Mouse (Mus musculus): ENCODE measurements at regions not wholly inside any gene's neighbourhood (a gene's known extent, or its start where the extent isn't known, plus 50 kb on each side); places are given as distances from the start of the nearest gene placed in this dataset.

DNA sequence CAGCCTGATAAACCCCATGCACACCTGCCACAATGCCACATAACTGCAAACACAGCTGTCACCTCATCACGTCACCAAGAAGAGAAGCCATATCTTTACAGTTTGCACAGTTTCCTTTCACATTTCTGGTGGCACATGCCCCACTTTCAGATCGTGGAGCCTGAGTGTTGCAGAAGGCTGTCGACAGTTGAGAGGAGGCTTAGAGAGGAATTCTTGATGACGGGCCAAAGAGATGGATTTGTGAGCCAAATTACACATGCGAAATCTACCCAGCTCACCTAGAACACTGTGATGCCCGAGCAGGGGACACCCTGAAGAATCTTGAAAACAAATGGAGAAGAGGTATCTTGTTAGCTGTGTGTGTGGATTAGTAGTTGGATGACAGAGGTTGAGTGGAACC, 77.4 kb downstream of the Cmpk2 start:
- 60% methylated on average over 6 of the region's 6 CpGs for WGBS (ENCODE audit: insufficient replicate concordance)
- ATAC-seq (ENCODE audit: low read depth) = no peak

GRCm38 (mm10) chr12:26543463-26543862, 74.5 kb downstream of the Cmpk2 start:
- Histone ChIP-seq H3K27ac (no peak overlapping the region), H3K27me3 (no peaks in the 10 kb centered on the region), H3K36me3 (no peaks in the 10 kb centered on the region), H3K9ac (no peak overlapping the region), H3K4me2 (no peak overlapping the region), H3K4me3 (replicated peaks) (no peak overlapping the region), H3K9me3 (replicated peaks) (no peaks in the 10 kb centered on the region), H3K4me1 (replicated peaks) (no peaks in the 10 kb centered on the region)
- DNase-seq (no peak), ATAC-seq (ENCODE audit: low read depth) (no peak)
- 64% methylated on average over 1 of the region's 1 CpGs for WGBS (ENCODE audit: insufficient replicate concordance)

More for the DNA sequence above, 77.4 kb downstream of the Cmpk2 start:
- H3K4me1 ChIP-seq (replicated peaks) = no peaks in the 10 kb centered on the region
- no peak overlapping the region for H3K9ac ChIP-seq
- H3K27ac ChIP-seq = no peak overlapping the region
- no peaks in the 10 kb centered on the region for H3K36me3 ChIP-seq
- no peak overlapping the region for H3K4me2 ChIP-seq
- DNase-seq = no peak
- H3K9me3 ChIP-seq (replicated peaks) = no peaks in the 10 kb centered on the region
- H3K27me3 ChIP-seq = no peaks in the 10 kb centered on the region
- H3K4me3 ChIP-seq (replicated peaks) = no peak overlapping the region

DNA sequence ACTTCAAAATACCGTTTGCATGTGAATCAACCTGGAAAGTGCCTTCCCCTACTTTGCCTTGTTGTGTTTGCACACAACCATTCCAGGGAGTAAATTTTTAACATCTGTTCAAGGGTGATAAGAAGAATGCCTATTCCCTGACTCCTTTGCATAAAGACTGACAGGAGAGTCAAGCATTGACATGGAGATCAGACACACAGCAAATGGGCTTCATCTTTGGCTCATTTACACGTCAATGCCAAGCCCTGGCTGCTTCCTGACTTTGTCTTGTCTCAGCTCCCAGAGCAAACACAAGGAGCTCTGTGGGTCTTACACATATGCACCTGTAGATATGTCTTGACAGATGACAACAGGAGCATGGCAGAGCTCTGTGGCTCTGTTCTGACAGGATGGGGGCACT, 73.4 kb downstream of the Cmpk2 start:
- H3K4me3 ChIP-seq (replicated peaks) = no peak overlapping the region
- H3K4me2 ChIP-seq = no peak overlapping the region
- H3K36me3 ChIP-seq = no peaks in the 10 kb centered on the region
- H3K4me1 ChIP-seq (replicated peaks) = no peaks in the 10 kb centered on the region
- DNase-seq (no peak), ATAC-seq (ENCODE audit: low read depth) (no peak)
- H3K9me3 ChIP-seq (replicated peaks) = no peaks in the 10 kb centered on the region
- 39% methylated on average over 2 of the region's 2 CpGs for WGBS (ENCODE audit: insufficient replicate concordance)
- H3K27ac ChIP-seq = no peak overlapping the region
- H3K9ac ChIP-seq = no peak overlapping the region
- no peaks in the 10 kb centered on the region for H3K27me3 ChIP-seq

- Histone ChIP-seq H3K4me3 (replicated peaks) (no peak overlapping the region), H3K4me2 (no peak overlapping the region), H3K27me3 (no peaks in the 10 kb centered on the region), H3K9ac (no peak overlapping the region), H3K4me1 (replicated peaks) (no peaks in the 10 kb centered on the region), H3K9me3 (replicated peaks) (no peaks in the 10 kb centered on the region), H3K27ac (no peak overlapping the region), H3K36me3 (no peaks in the 10 kb centered on the region)
- WGBS (ENCODE audit: insufficient replicate concordance) = 63% methylated on average over 9 of the region's 9 CpGs
- ATAC-seq (ENCODE audit: low read depth) (no peak), DNase-seq (no peak)
These were observed 66.4 kb downstream of the Cmpk2 start for GRCm38 (mm10) chr12:26535261-26535890.

DNA sequence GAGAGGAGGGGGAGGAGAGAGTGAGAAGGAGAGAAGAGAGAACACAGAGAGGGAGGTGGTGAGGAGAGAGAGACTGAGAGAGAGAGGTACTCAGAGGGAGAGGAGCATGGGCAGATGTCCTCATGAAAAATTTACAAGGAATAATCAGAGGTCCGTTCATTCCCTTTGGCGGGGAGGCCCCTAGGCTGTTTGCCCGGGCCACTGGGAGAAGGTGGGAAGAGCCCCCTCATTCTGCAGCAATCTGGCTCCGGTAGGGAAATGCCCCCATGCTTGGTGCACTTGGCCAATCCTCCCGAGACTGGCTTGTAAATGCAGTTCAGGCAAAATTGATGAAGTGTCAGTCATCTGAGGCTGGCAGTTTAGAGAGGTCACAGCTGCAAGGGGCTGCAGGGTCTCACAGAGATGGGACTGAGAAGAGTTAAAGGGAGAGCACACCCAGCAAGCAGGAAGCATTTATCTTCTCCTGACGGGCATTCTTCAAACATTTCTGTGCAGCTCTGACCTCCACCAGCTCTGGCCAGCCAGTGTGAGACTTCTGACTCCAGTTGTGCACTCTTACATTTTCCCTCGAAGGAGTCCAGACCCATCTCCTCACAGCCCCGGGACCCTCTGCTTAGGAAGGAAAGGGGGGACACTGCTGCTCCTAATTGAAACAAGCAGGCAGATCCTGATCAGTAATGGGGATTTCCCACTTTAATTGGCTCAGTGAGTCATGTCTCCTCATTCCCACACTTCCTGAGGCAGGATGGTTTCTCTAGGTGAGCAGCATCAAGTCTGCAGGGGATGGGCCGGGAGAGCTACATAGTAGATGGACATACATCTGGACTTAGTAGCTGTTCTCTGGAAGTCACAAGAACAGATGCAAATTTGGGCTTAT, 65.5 kb downstream of the Cmpk2 start:
- H3K9ac ChIP-seq = no peak overlapping the region
- ATAC-seq (ENCODE audit: low read depth) (no peak), DNase-seq (no peak)
- WGBS (ENCODE audit: insufficient replicate concordance) = 32% methylated on average over 9 of the region's 9 CpGs
- H3K4me3 ChIP-seq (replicated peaks) = no peak overlapping the region
- H3K27me3 ChIP-seq = no peaks in the 10 kb centered on the region
- no peak overlapping the region for H3K4me2 ChIP-seq
- H3K4me1 ChIP-seq (replicated peaks) = no peaks in the 10 kb centered on the region
- H3K36me3 ChIP-seq = no peaks in the 10 kb centered on the region
- no peak overlapping the region for H3K27ac ChIP-seq
- no peaks in the 10 kb centered on the region for H3K9me3 ChIP-seq (replicated peaks)

DNA sequence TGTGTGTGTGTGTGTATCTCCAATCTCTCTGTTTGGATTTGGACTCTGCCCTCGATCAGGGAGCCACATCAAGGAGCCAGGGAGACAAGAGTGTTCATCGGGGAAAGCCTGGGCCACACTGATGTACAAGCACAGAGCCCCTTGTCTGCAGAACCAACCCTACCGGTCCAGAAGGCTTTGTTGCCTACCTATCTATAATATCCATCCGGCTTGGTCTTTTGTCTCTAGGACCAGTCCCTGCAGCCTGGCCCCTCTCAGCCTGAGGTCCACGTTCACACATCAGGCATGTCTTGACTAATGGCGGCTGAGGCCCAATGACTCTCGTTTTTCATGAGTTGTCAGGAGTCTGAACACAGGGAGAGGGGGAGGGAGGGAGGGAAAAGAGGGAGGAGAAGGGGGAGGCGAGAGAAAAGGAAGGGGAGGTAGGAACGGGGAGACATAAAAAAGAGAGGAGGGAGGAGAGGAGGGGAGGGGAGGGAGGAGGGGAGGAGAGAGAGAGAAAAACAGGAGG, 64.7 kb downstream of the Cmpk2 start:
- H3K9ac ChIP-seq = no peak overlapping the region
- H3K4me3 ChIP-seq (replicated peaks) = no peak overlapping the region
- no peaks in the 10 kb centered on the region for H3K9me3 ChIP-seq (replicated peaks)
- H3K4me2 ChIP-seq = no peak overlapping the region
- H3K36me3 ChIP-seq = no peaks in the 10 kb centered on the region
- DNase-seq = no peak
- H3K4me1 ChIP-seq (replicated peaks) = no peaks in the 10 kb centered on the region
- no peak for ATAC-seq (ENCODE audit: low read depth)
- no peaks in the 10 kb centered on the region for H3K27me3 ChIP-seq
- H3K27ac ChIP-seq = no peak overlapping the region
- WGBS (ENCODE audit: insufficient replicate concordance) = 39% methylated on average over 9 of the region's 9 CpGs

- DNase-seq (peak; percentile 23), ATAC-seq (ENCODE audit: low read depth) (no peak)
- no peaks in the 10 kb centered on the region for H3K4me1 ChIP-seq (replicated peaks)
- no peak overlapping the region for H3K27ac ChIP-seq
- no peaks in the 10 kb centered on the region for H3K27me3 ChIP-seq
- H3K9ac ChIP-seq = no peak overlapping the region
- H3K4me3 ChIP-seq (replicated peaks) = no peak overlapping the region
- no peak overlapping the region for H3K4me2 ChIP-seq
- WGBS (ENCODE audit: insufficient replicate concordance) = 51% methylated on average over 13 of the region's 13 CpGs
- H3K36me3 ChIP-seq = no peaks in the 10 kb centered on the region
- H3K9me3 ChIP-seq (replicated peaks) = no peaks in the 10 kb centered on the region
These were observed 64.0 kb downstream of the Cmpk2 start for GRCm38 (mm10) chr12:26532823-26533640.

GRCm38 (mm10) chr12:26532076-26532475, 63.1 kb downstream of the Cmpk2 start:
- Histone ChIP-seq H3K4me1 (replicated peaks) (no peaks in the 10 kb centered on the region), H3K9me3 (replicated peaks) (no peaks in the 10 kb centered on the region), H3K27me3 (no peaks in the 10 kb centered on the region), H3K4me3 (replicated peaks) (no peak overlapping the region), H3K4me2 (no peak overlapping the region), H3K36me3 (no peaks in the 10 kb centered on the region), H3K27ac (no peak overlapping the region), H3K9ac (no peak overlapping the region)
- no peak for ATAC-seq (ENCODE audit: low read depth)
- 74% methylated on average over 6 of the region's 6 CpGs for WGBS (ENCODE audit: insufficient replicate concordance)
- no peak for DNase-seq

Measured in liver, embryonic 13.5 days (tissue).